Mouse (Mus musculus): ENCODE measurements around the gene Galns. TPM values are rescaled to one million over a fixed set of nuclear protein-coding genes. Genes with fewer than 3 reads are reported as not detected.
A peak's percentile ranks its signal among the peaks of the same experiment; 100 is the strongest.

Galns gene
- 1 to 10 TPM; 3.6 to 4.0 TPM for total RNA-seq (2021)
- long read RNA-seq, experiment 1, partial matches to known transcripts = 1 of 2 reads
- long read RNA-seq, experiment 1, other reads (novel, unspliced or antisense) = 0 of 2 reads
- long read RNA-seq, experiment 2, partial matches to known transcripts = 0 of 2 reads
- long read RNA-seq, experiment 2, other reads (novel, unspliced or antisense) = 1 of 2 reads

- DNase-seq = peak; percentile 97
These were observed at the start of gene Galns, which contains the start of gene Trappc2l for GRCm38 (mm10) chr8:122611295-122612133. Galns (minus strand) TSS chr8:122611463. Trappc2l (plus strand) TSS chr8:122611640.

DNA sequence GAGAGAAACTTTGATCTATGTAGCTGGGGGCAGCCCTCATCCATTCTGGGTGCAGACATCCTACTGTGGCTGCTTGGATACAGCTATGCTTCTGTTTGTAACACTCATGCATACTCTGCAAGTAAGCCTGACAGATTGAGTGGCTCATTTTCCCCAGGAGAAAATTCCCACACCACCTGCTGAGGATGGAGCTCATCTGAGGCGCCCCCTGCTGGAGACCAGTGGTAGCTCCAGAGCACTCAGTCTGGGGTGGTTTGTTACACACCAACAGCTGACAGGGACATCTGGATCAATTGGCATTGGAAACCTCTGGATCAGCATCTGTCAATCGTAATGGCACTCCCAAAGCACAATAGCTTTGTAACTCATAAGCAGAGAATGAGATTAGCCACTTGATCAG is 48.8 kb upstream of the Galns start:
- DNase-seq = peak in 1 of 2 experiments; percentile 55

DNA sequence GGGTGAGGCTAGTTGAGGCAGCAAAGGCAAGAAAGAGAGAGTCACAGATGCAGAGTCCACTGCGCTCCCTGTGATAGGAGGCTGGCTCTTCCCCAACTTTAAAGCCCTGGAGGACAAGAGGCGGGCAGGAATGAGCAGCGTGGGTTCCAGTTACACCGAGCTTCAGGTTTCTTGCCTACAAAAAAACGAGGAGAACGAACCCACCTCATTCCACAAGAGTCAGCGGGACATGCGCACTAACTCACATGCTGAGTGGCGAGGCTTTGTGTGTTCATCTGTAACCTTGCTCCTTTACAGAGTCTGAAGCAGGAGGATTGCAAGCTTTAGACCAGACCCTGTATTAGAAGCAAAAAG is 47.5 kb upstream of the Galns start:
- DNase-seq = no peak

GRCm38 (mm10) chr8:122658149-122658806 is 47.0 kb upstream of the Galns start:
- DNase-seq = no peak

DNA sequence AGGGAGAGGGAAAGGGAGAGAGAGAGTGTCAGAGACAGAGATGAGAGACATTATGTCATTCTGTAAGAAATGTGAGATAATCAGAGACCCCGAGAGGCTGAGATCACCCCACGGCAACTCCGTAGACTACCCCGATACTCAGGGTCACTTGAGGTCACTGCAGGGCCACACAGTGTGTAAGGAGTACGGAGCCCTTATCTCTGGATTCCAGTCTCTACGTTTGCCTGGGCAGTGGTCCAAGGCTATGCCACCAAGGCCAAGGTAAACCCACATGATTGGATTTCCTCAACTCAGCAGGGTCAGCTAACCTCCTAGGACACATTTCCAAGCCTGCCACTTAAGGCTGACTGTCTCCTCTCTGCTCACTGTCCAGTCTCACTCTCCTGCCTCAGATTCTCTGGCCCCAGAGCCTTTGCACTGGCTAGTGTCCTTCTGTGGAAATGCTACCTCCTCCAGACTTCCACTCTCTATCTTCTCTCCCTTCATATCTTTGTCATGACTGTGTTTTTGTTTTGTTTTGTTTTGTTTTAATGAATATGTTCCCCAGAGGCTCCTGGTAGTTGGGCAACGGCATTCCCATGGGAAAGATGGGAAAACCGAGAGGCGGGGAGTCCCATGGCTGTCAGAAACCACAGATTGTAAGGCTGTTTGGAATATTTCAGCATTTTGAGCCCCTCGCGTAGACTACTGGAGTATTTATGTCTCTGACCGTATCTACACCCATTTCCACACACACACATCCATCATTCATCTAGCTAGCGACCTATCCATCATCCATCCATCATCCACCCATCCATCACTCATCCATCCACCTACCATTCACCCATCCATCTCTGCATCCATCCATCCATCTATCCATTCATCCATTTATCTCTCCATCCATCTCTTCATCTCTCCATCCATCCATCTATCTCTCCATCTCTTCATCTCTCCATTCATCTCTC is 45.1 kb upstream of the Galns start:
- peak; percentile 87 for DNase-seq

GRCm38 (mm10) chr8:122654768-122655167 is 43.5 kb upstream of the Galns start:
- peak; percentile 77 to 87 for DNase-seq

DNA sequence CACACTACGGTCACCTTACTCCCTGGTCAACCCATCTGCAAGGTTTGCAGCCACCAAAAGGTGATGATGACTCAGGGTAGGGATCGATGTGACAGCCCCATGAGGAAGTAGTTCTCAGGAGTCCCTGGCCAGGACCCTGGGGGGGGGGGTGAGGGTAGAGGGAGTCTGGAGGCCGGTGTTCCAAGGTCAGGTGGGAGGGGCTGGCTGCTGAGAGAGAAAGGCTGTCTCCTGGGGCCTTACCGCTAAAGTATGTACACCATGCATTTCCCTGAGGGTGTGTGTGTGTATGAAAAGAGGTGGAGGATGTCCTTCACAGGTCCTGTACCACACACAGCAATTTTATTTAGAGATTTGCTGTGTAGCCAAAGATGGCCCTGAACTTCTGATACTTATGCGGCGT is 41.4 kb upstream of the Galns start:
- no peak for DNase-seq

DNA sequence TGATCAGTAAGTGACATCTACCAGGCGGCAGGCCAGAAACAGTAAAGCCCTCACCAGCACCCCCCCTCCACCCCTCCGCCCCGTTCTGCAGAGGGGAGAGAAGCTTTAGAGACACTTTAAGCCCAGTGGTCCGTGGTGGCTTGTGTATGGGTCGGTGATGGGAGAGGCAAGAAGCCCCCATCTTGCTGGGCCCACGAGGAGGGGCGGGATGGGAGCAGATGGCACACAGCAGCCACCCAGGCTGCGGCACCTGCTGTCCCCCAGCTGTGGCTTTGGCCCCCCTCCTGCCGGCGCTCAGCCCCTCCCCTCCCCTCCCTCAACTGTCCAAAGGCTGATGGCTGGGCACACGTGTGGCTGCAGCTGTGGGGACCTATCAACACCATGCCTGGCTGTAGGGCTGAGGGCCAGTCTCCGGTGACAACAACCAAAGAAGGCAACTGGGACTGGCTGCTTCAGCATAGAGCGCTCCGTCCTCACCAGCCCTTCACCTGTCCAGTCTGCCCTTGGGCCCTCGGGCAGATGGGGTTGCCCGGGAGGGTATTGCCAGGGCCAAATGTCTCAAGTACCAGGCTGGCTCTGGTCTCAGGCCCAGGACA is 40.2 kb upstream of the Galns start:
- peak; percentile 55 to 82 for DNase-seq

GRCm38 (mm10) chr8:122648192-122648970 is 37.1 kb upstream of the Galns start:
- DNase-seq = no peak

- peak in 1 of 2 experiments; percentile 55 for DNase-seq
These were observed 35.1 kb upstream of the Galns start for GRCm38 (mm10) chr8:122646337-122646736.

DNA sequence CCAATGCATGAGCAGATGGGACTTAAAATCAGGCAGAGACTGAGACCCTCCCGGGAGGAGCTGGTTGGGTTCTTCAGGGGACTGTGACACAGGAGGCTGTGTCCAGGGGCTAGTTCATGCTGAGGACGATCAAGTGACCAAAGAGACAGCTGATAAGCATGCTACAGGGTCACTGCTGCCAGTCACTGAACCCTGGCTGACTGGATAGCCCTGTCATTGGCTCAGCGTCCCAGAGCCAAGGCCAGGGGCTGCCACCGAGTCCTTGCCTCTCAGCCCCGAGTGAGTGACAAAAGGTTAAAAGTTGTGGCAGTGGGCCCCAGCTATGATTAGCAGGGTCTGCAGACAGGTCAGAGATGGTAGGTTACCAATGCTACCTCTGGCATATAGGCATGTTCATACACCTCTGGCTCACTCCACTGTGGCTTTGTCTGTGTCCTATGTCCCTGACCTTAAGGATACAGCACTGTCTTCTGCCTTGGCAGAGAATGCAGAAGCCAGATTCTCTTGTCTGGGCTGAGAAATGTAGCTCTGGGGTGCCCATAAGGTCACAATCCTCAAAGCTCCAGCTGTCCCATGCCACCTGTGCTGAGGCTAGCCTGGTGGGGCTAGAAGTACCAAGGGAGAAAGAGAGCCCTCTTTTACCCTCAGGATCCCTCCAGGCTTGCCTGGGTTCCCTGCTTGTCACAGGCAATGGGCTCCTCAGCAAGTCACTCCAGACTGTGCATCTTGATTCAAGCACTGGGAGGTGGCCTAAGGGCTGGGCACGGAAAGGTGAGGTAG is 33.1 kb upstream of the Galns start:
- DNase-seq = peak in 1 of 2 experiments; percentile 12

DNA sequence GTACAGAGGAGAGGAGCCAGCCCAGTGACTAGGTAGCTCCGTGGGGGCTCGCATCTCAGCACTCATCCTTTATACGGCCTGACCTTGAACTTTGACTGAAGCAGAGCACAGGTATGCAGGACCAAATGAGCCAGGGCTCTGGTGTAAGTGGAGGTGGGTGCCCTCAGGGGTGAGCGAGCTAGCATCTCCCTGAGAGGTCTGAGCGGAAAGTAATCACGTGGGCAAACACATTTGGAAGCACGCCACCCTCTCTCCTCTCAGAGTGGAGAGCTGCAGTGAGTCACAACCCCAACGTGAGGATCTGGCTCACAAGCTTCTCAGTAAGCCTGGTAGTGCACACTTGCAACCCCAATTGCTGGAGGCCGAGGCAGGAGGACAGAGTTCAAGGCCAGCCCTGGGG is 30.8 kb upstream of the Galns start:
- DNase-seq = peak; percentile 75 to 77

GRCm38 (mm10) chr8:122641406-122641805 is 30.1 kb upstream of the Galns start:
- DNase-seq = no peak

GRCm38 (mm10) chr8:122640825-122641224 is 29.6 kb upstream of the Galns start:
- DNase-seq = peak in 1 of 2 experiments; percentile 31

DNA sequence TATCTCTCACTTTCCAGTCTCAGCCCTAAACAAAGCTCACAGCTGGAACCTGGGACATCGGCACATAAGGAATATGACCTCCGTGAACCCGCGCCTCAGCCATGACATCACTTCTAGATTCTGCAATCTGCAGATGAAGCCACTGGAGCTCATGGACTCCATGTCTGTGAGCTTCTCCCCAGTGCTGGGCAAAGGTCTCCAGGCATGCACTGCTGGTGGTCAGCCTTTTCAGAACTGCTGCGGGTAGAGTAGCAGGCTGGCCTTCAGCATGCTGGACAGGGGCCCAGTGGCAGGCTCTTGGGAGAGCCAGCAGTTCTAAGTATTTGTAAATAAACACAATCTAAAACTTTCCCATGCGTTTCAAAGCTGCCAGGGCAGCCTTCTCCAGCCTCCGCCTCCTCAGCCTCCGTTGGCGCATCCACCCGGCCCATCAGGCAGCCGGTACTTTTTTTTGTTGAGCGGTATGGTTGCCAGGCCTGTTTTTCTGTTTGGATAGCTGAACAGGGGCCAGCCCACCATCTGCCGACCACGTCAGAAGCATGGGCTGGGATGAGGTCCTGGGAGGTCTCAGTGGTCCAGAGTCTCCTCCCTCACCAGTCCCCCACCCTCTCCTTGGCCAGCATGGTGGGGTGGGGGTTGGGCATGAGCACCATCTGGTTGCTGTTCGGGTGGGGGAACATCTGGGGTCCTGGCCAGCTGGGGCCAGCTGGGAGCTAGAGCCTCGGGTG is 28.4 kb upstream of the Galns start:
- peak; percentile 84 to 87 for DNase-seq

DNA sequence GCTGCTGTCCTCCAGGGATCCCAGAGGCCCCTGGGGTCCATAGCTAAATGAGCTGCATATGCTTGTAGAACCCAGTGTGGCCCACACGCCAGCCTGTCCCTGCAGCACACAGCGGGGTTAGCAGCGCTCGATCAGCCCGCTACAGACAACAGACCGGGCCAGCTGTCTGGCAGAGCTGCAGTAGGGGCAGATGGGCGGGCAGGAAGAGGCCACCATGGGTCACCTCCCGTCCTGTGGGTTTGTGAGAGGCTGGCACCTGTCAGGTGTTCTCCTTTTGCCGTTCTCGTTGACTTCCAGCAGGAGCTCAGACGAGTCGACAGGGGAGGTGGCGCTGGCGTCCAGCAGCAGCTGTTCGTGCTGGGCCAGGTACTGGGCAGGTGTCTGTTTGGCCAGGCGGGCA is 27.3 kb upstream of the Galns start:
- DNase-seq = peak in 1 of 2 experiments; percentile 12

DNA sequence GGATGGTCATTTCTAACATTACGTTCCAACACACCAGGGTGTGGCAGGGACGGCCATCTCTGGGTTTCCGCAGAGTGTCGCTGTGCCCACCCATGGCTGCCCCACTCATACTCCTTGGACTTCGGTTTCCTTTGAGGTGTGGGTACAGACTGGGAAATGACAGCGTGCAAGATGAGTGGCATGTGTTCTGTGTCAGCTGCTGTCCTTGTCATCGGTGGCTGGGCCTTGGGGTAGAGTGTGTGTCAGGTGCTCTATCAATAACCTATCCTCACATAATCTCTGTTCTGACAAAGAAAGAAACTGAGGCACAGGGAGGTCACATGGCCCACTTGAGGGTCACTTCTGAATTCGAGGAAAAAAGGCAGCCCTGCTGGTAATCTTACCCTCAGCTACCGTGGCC is 26.0 kb upstream of the Galns start:
- DNase-seq = peak in 1 of 2 experiments; percentile 12

DNA sequence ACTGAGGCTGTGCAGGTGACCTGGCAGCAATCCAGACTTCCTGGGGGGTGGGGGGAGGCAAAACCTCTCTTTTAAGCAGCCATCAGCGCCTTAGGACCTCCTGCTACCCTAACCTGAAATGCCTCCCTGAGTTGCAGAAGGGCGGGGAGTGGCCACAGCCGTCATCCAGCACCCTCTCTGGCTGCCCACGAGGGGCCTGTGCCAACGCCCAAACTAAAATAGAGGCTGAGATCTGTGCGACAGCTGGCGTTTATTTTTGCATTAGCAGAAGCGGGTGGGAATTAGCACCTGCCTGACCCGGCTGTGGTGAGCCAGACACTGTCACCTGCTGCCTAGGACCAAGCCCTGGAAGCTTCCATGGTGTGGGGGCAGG is 25.5 kb upstream of the Galns start:
- DNase-seq = peak; percentile 61 to 71

All from heart, adult 18-20 months (tissue).